Comparison of ENCODE assay signal across 13 mouse cellular contexts in the genomic region with DNA sequence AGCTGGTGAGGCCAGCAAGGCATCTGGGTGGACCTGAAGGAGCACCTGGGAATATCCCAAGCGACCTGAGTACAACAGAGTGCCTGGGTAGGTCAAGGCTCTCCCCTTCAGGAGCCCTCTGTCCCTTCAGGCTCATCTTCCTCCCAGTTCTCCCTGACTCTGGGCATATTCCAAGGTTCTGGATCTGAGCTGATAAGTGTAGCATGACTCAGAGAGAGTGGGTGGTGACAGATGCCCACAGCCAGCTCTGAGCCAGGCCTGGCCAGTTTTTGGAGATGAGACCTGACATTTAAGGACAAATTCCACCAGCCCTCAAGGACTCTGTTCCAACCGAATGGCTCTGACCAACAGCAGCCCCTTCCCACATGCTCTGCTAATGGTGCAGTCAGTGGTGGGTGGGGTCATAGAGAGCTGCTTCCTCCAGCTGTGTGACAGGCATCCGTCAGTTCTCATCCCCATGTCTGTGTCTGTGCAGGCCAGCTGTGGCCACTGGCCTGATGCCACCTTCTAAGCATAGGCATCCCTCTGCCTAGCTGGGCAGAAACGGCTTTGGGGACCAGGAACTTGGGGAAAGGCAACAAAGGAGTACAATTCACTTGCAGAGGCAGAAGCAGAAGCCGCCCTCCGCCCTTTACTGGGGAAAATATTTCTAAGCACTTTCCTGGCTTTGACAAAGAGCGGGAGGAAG. TPM values are rescaled to one million over a fixed set of nuclear protein-coding genes. Genes with fewer than 3 reads are reported as not detected.
A peak's percentile ranks its signal among the peaks of the same experiment; 100 is the strongest.
DNase-seq lines count a peak whose midpoint lies in the region; ATAC-seq lines count a peak whose summit lies in the region.
"Had no signal": no experiment of that assay in that cellular context is flagged by ENCODE, and none has a peak within 500 bp of the region (broad histone marks: within the 10 kb centered on the region; RNA-seq: fewer than 3 reads in every experiment).

No protein-coding gene starts in this region.

- H3K9ac ChIP-seq in forebrain, embryonic 15.5 days (replicated peaks) = no peak overlapping the region

- peak overlapping the region; percentile 69; the same call in 1 of the 2 replicates for H3K27ac ChIP-seq in heart, embryonic 10.5 days
- H3K27ac ChIP-seq in forebrain, embryonic 15.5 days (replicated peaks) = no peak overlapping the region

- ATAC-seq in forebrain, embryonic 15.5 days (replicated peaks) = no peak
- ATAC-seq: activated CD4-positive, CD25-positive, alpha-beta regulatory T cell, adult 4 months had no signal

- DNase-seq in heart, embryonic 10.5 days (ENCODE audit: low spot score) = no peak
- no peak for DNase-seq in heart, postnatal 14 days
- DNase-seq in right cerebral cortex, adult 18-20 months = peak; percentile 83
- DNase-seq in right cerebral cortex, postnatal 4 days = no peak
- DNase-seq in cerebellum, postnatal 36 days = peak; percentile 51 to 53
- DNase-seq in right cerebral cortex, postnatal 36 days (ENCODE audit: low spot score in 2 of 2) = peak; percentile 36 to 59
- DNase-seq in gastrocnemius, postnatal 10 days = no peak
- DNase-seq: gastrocnemius, postnatal 25 days; kidney, postnatal 14 days; thymus, postnatal 36 days had no signal

- intact Hi-C loops in heart, postnatal 14 days (cut with DNase I) = no loop called here

- peaks cover 10% of the 10 kb centered on the region; the same call in 1 of the 2 replicates for H3K27me3 ChIP-seq in heart, embryonic 10.5 days (ENCODE audit: insufficient read depth, poor library complexity, severe bottlenecking)
- H3K27me3 ChIP-seq in forebrain, embryonic 15.5 days = no peaks in the 10 kb centered on the region
- H3K27me3 ChIP-seq: CH12.LX had no signal

- H3K4me3 ChIP-seq in heart, embryonic 10.5 days = no peak overlapping the region
- no peak overlapping the region for H3K4me3 ChIP-seq in forebrain, embryonic 15.5 days

- peaks cover 55% of the 10 kb centered on the region for H3K4me1 ChIP-seq in heart, embryonic 10.5 days
- H3K4me1 ChIP-seq in forebrain, embryonic 15.5 days = peaks cover 6% of the 10 kb centered on the region

- H3K9me3 ChIP-seq in heart, embryonic 10.5 days = no peaks in the 10 kb centered on the region
- H3K9me3 ChIP-seq in forebrain, embryonic 15.5 days = no peaks in the 10 kb centered on the region

- 65% methylated on average over 7 of the region's 7 CpGs for WGBS in heart, embryonic 10.5 days
- WGBS in forebrain, embryonic 15.5 days = 79% methylated on average over 7 of the region's 7 CpGs

- no peaks in the 10 kb centered on the region for H3K36me3 ChIP-seq in heart, embryonic 10.5 days
- no peaks in the 10 kb centered on the region for H3K36me3 ChIP-seq in forebrain, embryonic 15.5 days

- no peak overlapping the region for H3K4me2 ChIP-seq in forebrain, embryonic 15.5 days (replicated peaks)

RNA-seq across cellular contexts. Expression of a gene that starts 46.3 kb away (rescaled TPM):
- polyA plus RNA-seq in heart, embryonic 10.5 days (2016; fragmentation: Nextera tagmentation; extraction: Ambion mirVana) = 65.1 and 100 TPM in 2 replicates
- 10 to 100 TPM; 41.9 to 43.5 TPM for total RNA-seq in heart, postnatal 14 days (2021)
- total RNA-seq in gastrocnemius, postnatal 10 days (2021) = 10 to 100 TPM; 12.3 to 20.6 TPM
- 90.1 and 93.3 TPM in 2 replicates for polyA plus RNA-seq in forebrain, embryonic 15.5 days (2015; fragmentation: Nextera tagmentation; extraction: Ambion mirVana)

Comparison
In these comparisons a context has a peak if more than half of its experiments do, and no peak if none do; other contexts are left out.
1. DNase-seq: peak in right cerebral cortex, adult 18-20 months (single experiment), cerebellum, postnatal 36 days (2 of 2) and right cerebral cortex, postnatal 36 days (2 of 2); none in heart, embryonic 10.5 days (single experiment), heart, postnatal 14 days (0 of 2), right cerebral cortex, postnatal 4 days (single experiment) and gastrocnemius, postnatal 10 days (single experiment).